Comparison of ENCODE assay signal across 15 mouse cellular contexts in genomic region chr3:32401591-32401990, GRCm38 (mm10).
"Had no signal": no experiment of that assay in that cellular context is flagged by ENCODE, and none has a peak within 500 bp of the region (broad histone marks: within the 10 kb centered on the region; RNA-seq: fewer than 3 reads in every experiment).

No protein-coding gene starts in this region.

- H3K27me3 ChIP-seq: intestine, embryonic 15.5 days; liver, embryonic 13.5 days; lung, embryonic 15.5 days; megakaryocyte, embryonic 14.5 days; midbrain, embryonic 15.5 days; neural tube, embryonic 12.5 days; stomach, embryonic 15.5 days had no signal

- H3K9me3 ChIP-seq: intestine, embryonic 15.5 days; limb, embryonic 10.5 days; liver, embryonic 13.5 days; lung, embryonic 15.5 days; megakaryocyte, embryonic 14.5 days; midbrain, embryonic 15.5 days; neural tube, embryonic 12.5 days; stomach, embryonic 15.5 days had no signal

- H3K9ac ChIP-seq: intestine, embryonic 15.5 days; liver, embryonic 13.5 days; liver, postnatal 0 days; lung, embryonic 15.5 days; midbrain, embryonic 15.5 days; neural tube, embryonic 12.5 days; stomach, embryonic 15.5 days had no signal

- H3K27ac ChIP-seq: intestine, embryonic 15.5 days; left cerebral cortex, adult 2 months; limb, embryonic 10.5 days; liver, embryonic 13.5 days; lung, embryonic 15.5 days; macrophage; midbrain, embryonic 15.5 days; neural tube, embryonic 12.5 days; stomach, embryonic 15.5 days had no signal

- DNase-seq: liver, embryonic 13.5 days; liver, postnatal 0 days; lung, postnatal 14 days; thymus, adult 2 months; thymus, postnatal 25 days had no signal

- H3K36me3 ChIP-seq: intestine, embryonic 15.5 days; limb, embryonic 10.5 days; liver, embryonic 13.5 days; lung, embryonic 15.5 days; midbrain, embryonic 15.5 days; neural tube, embryonic 12.5 days; stomach, embryonic 15.5 days had no signal

- ATAC-seq: intestine, embryonic 15.5 days; liver, postnatal 0 days; midbrain, embryonic 15.5 days had no signal

- H3K4me3 ChIP-seq: intestine, embryonic 15.5 days; left cerebral cortex, adult 2 months; limb, embryonic 10.5 days; liver, embryonic 13.5 days; lung, embryonic 15.5 days; megakaryocyte, embryonic 14.5 days; midbrain, embryonic 15.5 days; neural tube, embryonic 12.5 days; stomach, embryonic 15.5 days had no signal

- H3K4me2 ChIP-seq: intestine, embryonic 15.5 days; liver, embryonic 13.5 days; lung, embryonic 15.5 days; midbrain, embryonic 11.5 days; midbrain, embryonic 15.5 days; neural tube, embryonic 12.5 days; stomach, embryonic 15.5 days had no signal
